Mouse (Mus musculus): Measurements from ENCODE around the gene Poc5.

Poc5 gene

GRCm38 (mm10) chr13:96388042-96388888 is at the start of gene Poc5:
Poc5 (plus strand) TSS chr13:96388294.
- DNase-seq (ENCODE audit: low spot score), result peak; percentile 99

DNA sequence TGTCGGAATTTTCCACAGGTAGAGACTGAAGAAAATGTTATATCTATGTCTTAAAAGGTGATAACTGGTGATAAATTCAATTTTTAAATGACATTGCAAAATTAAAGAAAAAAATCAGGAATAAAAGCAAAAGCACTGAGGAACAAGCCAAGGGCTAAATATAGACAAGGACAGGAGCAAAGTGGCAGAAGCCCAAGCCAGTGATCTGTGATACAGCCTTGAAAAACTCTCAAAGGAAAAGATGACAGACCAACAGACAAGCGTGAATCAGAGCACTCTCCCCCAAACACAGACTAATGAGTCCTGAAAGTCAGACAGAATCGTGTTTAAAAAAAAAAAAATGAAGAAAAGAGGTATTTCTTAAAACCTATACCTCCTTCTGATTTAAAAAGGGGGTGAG is 46.6 kb upstream of the Poc5 start:
- DNase-seq (ENCODE audit: low spot score), result no peak

DNA sequence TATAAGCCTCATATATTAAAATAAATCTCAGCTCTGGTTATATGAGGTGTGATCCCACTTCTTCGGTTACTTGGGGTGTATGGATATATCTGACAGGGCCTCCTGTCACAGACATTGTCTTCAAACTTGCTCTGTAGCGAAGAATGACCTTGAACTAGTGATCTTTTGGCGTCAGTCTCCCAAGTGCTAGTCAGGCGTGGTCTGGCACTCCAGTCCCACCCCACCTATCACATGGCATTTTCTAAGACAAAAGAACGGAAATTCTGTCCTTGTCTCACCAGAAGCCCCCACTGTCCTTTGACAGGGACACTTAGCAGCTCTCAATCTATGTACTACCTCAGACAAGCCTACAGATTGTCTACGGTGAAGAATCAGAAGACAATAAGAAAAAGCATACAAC is 43.3 kb upstream of the Poc5 start:
- no peak for DNase-seq (ENCODE audit: low spot score)

GRCm38 (mm10) chr13:96346581-96346980 is 41.5 kb upstream of the Poc5 start:
- no peak for DNase-seq (ENCODE audit: low spot score)

- no peak for DNase-seq (ENCODE audit: low spot score)
Observed at GRCm38 (mm10) chr13:96350207-96350606, 37.9 kb upstream of the Poc5 start.

DNA sequence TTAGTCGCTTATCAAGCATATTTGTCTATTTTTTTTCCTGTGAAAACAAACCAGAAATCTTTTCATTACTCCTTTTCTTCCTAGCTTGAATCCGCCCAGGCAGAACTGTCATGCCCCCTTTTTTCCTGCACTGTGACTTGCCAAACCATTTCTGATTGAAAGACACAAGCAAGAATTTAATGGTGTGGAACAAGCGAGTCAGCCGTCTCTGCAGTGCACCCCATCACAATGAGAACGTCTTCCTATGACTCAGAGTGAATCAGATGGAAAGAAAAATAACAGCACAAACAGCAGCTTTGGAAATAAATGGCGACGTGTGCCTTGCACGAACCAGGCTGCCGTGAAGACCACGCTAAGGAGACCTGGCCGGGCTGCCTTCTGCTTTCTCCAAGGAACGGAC is 36.8 kb upstream of the Poc5 start:
- DNase-seq (ENCODE audit: low spot score), result no peak

- DNase-seq (ENCODE audit: low spot score), result no peak
Observed at GRCm38 (mm10) chr13:96375519-96375918, 12.6 kb upstream of the Poc5 start.

- no peak for DNase-seq (ENCODE audit: low spot score)
Observed at GRCm38 (mm10) chr13:96376871-96377270, 11.2 kb upstream of the Poc5 start.

- DNase-seq (ENCODE audit: low spot score), result no peak
Observed at GRCm38 (mm10) chr13:96377883-96378282, 10.2 kb upstream of the Poc5 start.

DNA sequence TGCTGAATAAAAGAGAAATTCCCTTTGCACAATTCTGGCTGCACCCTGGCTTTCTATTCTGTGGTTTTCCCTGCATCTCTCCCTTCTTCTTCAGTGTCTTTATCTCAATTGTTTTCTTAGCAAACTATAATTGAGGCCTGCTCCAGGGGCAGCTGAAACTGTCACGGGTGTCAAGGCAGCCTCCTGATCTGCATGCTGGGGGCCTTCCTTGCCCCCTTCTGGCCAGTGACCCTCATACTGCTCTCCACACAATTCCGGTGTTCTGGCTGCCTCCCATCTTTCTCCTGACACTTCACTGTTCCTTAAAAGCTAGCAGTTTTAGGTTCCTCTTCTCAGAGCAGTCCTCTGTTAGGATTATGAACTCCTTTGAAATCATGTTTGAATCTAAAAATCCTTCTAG is 1.2 kb downstream of the Poc5 start:
- DNase-seq (ENCODE audit: low spot score), result no peak

GRCm38 (mm10) chr13:96401251-96401650 is 13.2 kb downstream of the Poc5 start:
- no peak for DNase-seq (ENCODE audit: low spot score)

DNA sequence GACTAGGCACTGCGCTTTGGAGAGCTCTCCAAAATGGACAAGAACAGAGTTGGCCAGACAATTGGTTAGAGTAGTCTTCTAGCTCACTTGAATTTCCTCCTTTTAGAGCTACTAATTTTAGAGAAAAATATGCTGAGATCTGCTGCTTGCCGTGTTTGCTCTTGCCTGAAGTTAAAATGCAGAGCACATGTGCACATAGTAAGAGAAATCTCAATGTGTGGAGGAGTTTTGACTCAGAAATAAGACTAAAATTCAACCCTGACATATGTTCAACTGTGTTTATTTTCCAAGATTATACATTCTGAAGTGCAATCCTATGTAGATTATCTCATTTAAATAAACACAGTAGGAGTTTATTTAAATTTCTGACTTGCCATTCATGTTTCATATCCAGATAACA is 17.4 kb downstream of the Poc5 start:
- no peak for DNase-seq (ENCODE audit: low spot score)

GRCm38 (mm10) chr13:96407040-96407439 is 18.9 kb downstream of the Poc5 start:
- no peak for DNase-seq (ENCODE audit: low spot score)

DNA sequence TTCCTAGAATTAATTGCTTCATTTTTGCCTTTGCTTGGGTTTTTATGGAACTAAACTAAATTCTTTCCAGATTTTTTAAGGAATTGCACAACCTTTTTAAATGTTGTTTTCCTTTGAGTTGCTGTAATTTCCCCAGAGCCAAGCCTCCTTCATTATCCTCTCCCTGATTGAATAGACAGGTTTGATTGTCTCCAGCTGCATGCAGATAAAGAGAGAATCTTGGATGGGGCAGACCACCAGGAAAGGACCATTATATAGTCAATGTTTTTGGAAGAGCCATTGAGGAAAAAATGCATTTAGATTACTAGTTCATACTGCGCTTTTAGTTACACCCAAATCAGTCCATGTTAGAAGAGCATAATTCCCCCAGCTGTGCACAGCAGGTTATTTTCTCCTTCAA is 20.7 kb downstream of the Poc5 start:
- DNase-seq (ENCODE audit: low spot score), result no peak

DNA sequence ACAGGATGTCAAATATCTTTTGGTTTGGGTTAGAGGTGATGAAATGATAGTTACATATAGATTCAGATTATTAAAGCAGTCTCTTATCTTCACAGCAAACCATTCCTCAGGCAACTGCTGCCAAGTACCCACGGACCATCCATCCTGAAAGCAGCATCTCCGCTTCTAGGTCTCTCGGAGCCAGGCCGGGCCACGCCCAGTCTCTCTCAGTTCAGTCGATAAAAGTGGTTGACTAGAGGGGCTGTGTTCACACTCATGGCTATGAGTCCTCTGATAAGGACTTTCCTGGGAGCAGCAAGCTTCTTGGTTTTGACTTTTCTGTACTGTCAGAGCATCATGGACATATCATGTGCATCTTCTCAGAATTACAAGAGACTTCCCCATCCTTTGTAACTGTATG is 26.3 kb downstream of the Poc5 start:
- DNase-seq (ENCODE audit: low spot score), result no peak

- no peak for DNase-seq (ENCODE audit: low spot score)
Observed at GRCm38 (mm10) chr13:96416380-96416779, 28.3 kb downstream of the Poc5 start.

DNA sequence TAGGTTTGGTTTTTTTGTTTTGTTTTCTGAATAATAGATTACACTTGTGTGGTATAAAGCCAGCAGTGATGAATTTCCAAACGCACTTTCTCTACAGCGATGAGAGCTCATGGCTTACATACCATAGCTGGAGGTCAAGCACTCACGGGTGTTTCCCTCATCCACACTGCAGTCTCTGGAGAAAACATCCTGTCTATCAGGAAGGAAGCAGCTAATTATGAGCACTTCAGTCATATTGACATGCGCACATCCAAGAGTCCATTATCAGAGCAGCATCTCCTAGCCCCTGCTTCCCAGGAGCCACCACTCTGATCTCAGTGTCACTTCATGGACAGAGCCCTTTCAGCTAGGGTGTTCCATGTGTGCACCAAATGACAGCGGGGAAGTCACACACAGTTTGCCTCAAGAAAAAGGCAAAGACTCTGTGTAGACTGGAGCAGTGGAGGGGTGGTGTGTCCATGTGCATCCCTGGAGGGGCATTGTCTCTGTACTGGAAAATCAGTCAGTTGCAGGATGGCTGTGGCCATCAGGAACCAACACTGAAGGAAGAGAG is 29.2 kb downstream of the Poc5 start:
- no peak for DNase-seq (ENCODE audit: low spot score)

DNA sequence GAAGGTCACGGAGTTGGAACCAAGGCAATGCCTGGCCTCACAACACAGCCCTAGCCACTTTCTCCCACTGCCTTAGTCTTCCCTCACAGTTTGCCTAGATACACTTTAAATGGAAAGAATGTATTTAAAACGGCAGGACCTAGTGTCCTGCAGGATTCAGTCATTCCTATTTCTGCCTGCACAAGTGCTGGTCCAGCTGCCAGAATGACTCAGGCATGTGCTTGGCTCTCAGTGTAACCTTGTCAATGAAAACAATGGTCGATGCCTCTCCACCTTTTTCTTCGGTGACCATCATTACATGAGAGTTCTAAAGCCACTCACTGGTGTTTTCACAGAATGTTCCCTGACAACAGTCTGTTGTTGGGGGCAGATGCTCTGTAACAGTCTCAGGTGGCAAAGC is 30.4 kb downstream of the Poc5 start:
- no peak for DNase-seq (ENCODE audit: low spot score)

DNA sequence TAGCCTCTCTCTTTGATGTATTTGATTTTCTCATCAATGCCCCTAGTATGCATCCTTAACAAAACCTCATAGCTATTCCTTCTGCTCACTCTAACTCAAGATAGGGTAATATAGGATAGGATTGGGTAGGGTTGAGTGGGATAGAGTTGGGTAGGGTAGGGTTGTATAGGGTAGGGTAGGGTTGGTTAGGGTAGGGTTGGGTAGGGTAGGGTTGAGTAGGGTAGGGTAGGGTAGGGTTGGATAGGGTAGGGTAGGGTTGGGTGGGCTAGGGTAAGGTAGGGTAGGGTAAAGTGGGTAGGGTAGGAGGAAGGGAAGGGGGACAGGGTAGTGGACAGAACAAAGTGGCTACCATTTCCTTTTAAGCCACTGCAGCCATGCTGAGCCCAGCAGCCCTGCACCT is 33.1 kb downstream of the Poc5 start:
- no peak for DNase-seq (ENCODE audit: low spot score)

DNA sequence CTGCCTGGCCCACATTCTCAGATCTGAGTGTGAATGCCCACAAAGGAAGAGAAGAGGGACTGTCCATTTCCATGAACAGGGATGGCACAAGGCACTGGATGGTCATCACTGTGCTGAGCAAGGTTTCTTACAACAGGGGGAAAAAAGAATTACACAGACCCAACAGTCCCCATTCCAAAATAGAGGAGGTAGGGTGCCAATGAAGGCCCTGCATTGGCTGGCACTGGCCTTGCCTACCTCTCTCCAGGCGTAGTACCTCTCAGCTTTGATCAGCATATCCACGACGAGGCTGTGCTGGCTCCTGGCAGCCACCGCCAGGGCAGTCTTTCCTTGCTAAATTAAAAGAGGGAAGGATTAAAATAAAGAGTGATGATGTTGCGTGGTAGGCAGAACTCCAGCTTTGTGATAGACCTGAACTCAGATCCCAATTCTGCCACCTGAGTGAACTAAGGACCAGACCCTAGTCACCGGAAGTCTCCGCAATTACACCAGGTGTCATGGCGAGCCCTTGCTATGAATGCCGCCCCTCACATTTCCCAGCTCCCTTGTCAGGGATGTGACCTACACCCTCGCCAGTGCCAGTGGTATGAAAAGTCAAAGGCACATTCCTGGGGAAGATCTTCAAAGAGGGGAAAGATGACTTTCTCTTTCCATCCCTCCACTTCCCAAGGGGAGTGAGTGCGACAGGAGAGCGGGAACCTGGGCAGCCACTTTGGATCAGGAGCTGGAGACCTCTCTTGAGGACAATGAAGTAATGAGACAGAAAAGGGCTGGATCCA is 36.6 kb downstream of the Poc5 start:
- no peak for DNase-seq (ENCODE audit: low spot score)

DNA sequence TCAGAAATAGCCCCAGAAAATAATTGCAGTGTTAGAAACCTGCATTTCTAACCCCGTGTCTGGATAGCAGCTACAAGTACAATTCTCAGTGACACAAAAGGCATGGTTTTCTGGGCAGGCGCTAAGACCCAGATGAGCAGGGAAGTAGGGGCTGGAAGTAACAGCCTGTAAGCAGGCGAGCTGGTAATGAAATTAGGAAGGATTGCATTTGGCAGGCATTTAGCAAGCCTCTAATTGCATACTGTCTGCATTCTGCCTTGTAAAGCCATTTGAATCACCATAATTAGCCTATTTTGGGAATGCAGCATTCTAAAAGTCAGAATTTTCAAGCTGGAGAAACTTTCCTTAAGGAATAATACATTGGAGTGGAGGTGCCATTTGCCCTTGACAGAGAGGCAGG is 38.0 kb downstream of the Poc5 start:
- no peak for DNase-seq (ENCODE audit: low spot score)

- no peak for DNase-seq (ENCODE audit: low spot score)
Observed at GRCm38 (mm10) chr13:96428531-96428930, 40.4 kb downstream of the Poc5 start.

DNA sequence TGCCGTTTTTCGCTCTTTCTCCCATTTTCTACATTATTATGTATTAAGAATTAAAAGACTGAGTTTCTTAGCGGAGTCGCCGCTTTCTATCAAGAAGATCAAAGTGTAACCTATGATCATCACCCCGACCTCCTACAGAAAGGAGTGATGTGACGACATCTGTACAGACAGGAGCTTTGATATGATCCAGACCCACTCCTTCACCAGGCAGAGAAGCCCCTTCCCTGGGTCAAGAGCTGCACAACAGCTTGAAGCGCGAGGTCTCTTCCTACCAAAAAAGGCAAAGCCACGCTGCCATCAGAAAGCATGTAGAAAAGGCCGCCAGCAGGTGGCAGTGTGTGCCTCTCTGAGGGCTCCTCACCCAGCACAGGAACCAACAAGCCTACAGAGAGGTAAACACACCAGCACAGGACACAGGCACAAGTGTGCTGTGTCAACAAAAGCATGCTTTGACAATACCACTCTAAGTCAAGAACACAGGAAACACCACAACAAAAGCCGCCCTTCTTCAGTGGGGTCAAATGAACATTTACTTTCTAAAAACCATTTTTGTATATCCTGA is 43.6 kb downstream of the Poc5 start:
- peak; percentile 80 for DNase-seq (ENCODE audit: low spot score)

Data from left cerebral cortex, adult 11 months (tissue).